Mouse (Mus musculus): ENCODE data around the gene Vps26a. TPM values are rescaled to one million over a fixed set of nuclear protein-coding genes. Genes with fewer than 3 reads are reported as not detected.

Vps26a gene
- polyA plus RNA-seq, 1 experiment, result 5.6 TPM

DNA sequence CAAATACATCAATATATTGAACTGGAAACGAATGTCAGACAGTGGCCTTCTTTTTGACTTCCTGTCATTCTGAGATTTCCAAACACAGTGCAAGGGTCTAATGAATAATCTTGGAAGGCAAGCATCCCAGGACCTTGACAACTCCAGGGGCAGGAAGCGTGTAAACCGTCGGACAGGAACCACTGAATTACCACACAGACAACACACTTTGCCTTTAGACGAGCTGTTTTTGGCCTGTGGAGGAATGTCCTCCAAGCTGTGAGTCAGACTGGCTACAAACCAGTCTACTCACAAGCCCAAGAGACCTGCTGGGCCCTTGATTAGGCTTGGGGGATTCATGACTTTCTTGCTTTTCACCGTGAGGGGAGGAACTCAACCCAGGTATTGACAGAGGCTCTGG is 66.2 kb downstream of the Vps26a start:
- WGBS, result 63% methylated on average over 6 of the region's 6 CpGs
- H3K4me3 ChIP-seq (ENCODE audit: extremely low read depth, insufficient read depth, insufficient read length), result no peak overlapping the region
- no peak for DNase-seq (ENCODE audit: low read depth in 1 of 2, low spot score in 2 of 2)
- H3K4me1 ChIP-seq (ENCODE audit: control insufficient read depth, insufficient read depth, insufficient read length), result no peaks in the 10 kb centered on the region
- no peaks in the 10 kb centered on the region for H3K36me3 ChIP-seq (ENCODE audit: control insufficient read depth, insufficient read depth, low read length)
- H3K27ac ChIP-seq (ENCODE audit: insufficient read depth, low read length), result no peak overlapping the region
- no peak for TF ChIP-seq CTCF (IDR thresholded peaks at IDR 0.05; ENCODE audit: extremely low read depth, insufficient read depth, insufficient read length, insufficient replicate concordance)
- no peak for TF ChIP-seq POLR2A (IDR thresholded peaks at IDR 0.05; ENCODE audit: low read depth, low read length)
- H3K27me3 ChIP-seq (ENCODE audit: control insufficient read depth, insufficient read depth, low read length), result no peaks in the 10 kb centered on the region

DNA sequence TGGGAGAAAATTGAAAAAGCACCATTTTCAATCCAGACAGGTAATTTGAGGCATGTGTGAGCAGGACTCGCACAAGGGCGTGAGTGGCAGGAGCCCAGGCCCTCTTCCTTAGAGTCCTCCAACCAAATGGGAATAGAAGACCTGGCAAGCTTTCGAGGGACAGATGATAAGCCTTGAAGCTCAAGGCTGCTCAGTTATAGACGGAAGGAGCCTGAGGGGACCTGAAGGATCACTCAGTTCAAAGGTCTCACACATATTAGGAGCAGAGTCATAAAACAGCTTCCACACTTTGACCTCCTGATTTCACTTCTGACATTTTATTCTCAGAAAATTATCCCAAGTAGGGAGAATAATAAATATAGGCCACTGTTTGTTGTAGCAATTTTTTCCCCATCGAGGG is 67.2 kb downstream of the Vps26a start:
- Histone ChIP-seq H3K27ac (ENCODE audit: insufficient read depth, low read length) (no peak overlapping the region), H3K4me3 (ENCODE audit: extremely low read depth, insufficient read depth, insufficient read length) (no peak overlapping the region), H3K36me3 (ENCODE audit: control insufficient read depth, insufficient read depth, low read length) (no peaks in the 10 kb centered on the region), H3K4me1 (ENCODE audit: control insufficient read depth, insufficient read depth, insufficient read length) (no peaks in the 10 kb centered on the region), H3K27me3 (ENCODE audit: control insufficient read depth, insufficient read depth, low read length) (no peaks in the 10 kb centered on the region)
- WGBS, result 89% methylated on average over 5 of the region's 5 CpGs
- no peak for TF ChIP-seq CTCF (IDR thresholded peaks at IDR 0.05; ENCODE audit: extremely low read depth, insufficient read depth, insufficient read length, insufficient replicate concordance)
- no peak for TF ChIP-seq POLR2A (IDR thresholded peaks at IDR 0.05; ENCODE audit: low read depth, low read length)
- no peak for DNase-seq (ENCODE audit: low read depth in 1 of 2, low spot score in 2 of 2)

DNA sequence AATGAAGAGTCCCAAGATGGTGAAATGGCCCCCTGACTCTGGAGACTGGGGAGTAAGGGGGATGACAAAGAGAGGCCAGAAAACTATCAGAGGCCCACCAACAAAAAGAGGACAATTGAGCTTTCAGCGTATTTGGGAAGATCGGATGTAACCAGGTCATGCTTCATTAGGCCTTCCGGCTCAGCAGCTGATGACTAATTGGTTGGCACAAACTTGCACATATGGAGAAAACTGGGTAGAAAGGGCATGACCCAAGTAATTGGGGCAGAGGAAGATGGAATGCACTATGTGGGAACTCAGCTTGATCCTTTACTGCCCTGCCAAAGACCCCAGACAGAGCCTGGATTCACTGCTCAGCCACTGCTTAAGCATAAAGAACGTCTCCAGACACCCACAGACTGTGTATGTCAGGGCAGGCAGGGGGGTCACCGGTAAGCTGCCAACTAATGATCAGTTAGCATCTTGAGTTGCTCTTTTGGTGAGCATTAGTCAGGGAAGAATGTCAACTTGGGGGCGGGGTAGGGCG is 67.7 kb downstream of the Vps26a start:
- no peak overlapping the region for H3K27ac ChIP-seq (ENCODE audit: insufficient read depth, low read length)
- DNase-seq (ENCODE audit: low read depth in 1 of 2, low spot score in 2 of 2), result no peak
- no peaks in the 10 kb centered on the region for H3K4me1 ChIP-seq (ENCODE audit: control insufficient read depth, insufficient read depth, insufficient read length)
- TF ChIP-seq POLR2A (IDR thresholded peaks at IDR 0.05; ENCODE audit: low read depth, low read length) (no peak), CTCF (IDR thresholded peaks at IDR 0.05; ENCODE audit: extremely low read depth, insufficient read depth, insufficient read length, insufficient replicate concordance) (no peak)
- H3K4me3 ChIP-seq (ENCODE audit: extremely low read depth, insufficient read depth, insufficient read length), result no peak overlapping the region
- 87% methylated on average over 7 of the region's 7 CpGs for WGBS
- H3K27me3 ChIP-seq (ENCODE audit: control insufficient read depth, insufficient read depth, low read length), result no peaks in the 10 kb centered on the region
- H3K36me3 ChIP-seq (ENCODE audit: control insufficient read depth, insufficient read depth, low read length), result no peaks in the 10 kb centered on the region

DNA sequence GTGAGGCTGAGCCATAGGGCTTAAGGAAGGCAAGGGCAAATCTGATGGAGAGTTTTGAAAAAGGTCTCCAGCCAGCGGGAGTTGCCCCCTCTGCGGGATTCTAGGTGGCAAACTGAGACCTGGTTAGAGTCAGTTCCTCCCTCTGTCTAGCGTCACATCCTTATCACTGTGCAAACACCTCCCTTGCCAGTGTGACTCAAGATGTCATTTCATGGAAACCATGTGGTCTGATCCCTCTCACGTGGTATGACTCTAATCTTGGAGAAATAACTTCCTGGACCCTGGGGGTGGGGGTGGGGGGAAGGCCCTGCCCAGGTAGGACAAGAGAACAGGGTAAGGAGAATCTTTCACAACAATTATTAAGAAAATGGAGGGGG is 73.0 kb downstream of the Vps26a start:
- Histone ChIP-seq H3K4me3 (ENCODE audit: extremely low read depth, insufficient read depth, insufficient read length) (no peak overlapping the region), H3K27ac (ENCODE audit: insufficient read depth, low read length) (no peak overlapping the region), H3K4me1 (ENCODE audit: control insufficient read depth, insufficient read depth, insufficient read length) (no peaks in the 10 kb centered on the region), H3K36me3 (ENCODE audit: control insufficient read depth, insufficient read depth, low read length) (no peaks in the 10 kb centered on the region), H3K27me3 (ENCODE audit: control insufficient read depth, insufficient read depth, low read length) (no peaks in the 10 kb centered on the region)
- DNase-seq (ENCODE audit: low read depth in 1 of 2, low spot score in 2 of 2), result no peak
- TF ChIP-seq CTCF (IDR thresholded peaks at IDR 0.05; ENCODE audit: extremely low read depth, insufficient read depth, insufficient read length, insufficient replicate concordance), result no peak
- no peak for TF ChIP-seq POLR2A (IDR thresholded peaks at IDR 0.05; ENCODE audit: low read depth, low read length)
- WGBS, result 51% methylated on average over 4 of the region's 4 CpGs

DNA sequence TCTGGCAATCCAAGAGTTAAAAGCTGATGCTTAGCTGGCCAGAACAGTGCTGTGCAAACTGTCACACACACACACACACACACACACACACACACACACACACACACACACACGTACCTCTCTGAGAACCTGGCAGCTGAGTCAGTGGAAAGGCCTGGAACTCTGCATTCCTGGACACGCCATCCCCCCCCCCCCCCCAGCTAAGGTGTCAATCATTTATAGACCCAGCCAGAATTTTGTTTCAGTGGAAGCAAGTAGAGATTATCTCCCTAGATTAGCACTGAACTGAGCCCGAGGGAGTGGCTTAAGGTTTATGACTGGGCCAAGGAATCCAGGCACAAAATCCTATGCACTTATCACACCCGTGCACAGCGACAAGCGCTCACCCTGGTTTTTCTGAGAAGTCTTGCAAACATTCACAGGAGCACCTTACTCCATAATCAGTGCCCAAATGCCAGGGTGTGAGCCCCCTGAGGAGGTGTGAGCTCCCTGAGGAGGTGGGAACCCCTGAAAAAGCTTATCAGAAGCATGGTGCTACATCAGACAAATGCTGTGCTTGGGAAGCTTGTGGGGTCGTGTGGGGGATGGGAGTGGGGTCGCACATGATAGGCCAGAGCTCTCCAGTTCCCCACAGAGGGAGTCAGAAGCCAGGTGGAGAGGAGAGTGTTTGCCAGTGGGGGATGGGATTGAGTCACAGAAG is 73.5 kb downstream of the Vps26a start:
- no peaks in the 10 kb centered on the region for H3K36me3 ChIP-seq (ENCODE audit: control insufficient read depth, insufficient read depth, low read length)
- H3K4me1 ChIP-seq (ENCODE audit: control insufficient read depth, insufficient read depth, insufficient read length), result no peaks in the 10 kb centered on the region
- no peak overlapping the region for H3K27ac ChIP-seq (ENCODE audit: insufficient read depth, low read length)
- no peaks in the 10 kb centered on the region for H3K27me3 ChIP-seq (ENCODE audit: control insufficient read depth, insufficient read depth, low read length)
- no peak for DNase-seq (ENCODE audit: low read depth in 1 of 2, low spot score in 2 of 2)
- TF ChIP-seq CTCF (IDR thresholded peaks at IDR 0.05; ENCODE audit: extremely low read depth, insufficient read depth, insufficient read length, insufficient replicate concordance) (no peak), POLR2A (IDR thresholded peaks at IDR 0.05; ENCODE audit: low read depth, low read length) (no peak)
- H3K4me3 ChIP-seq (ENCODE audit: extremely low read depth, insufficient read depth, insufficient read length), result no peak overlapping the region
- 49% methylated on average over 8 of the region's 8 CpGs for WGBS

DNA sequence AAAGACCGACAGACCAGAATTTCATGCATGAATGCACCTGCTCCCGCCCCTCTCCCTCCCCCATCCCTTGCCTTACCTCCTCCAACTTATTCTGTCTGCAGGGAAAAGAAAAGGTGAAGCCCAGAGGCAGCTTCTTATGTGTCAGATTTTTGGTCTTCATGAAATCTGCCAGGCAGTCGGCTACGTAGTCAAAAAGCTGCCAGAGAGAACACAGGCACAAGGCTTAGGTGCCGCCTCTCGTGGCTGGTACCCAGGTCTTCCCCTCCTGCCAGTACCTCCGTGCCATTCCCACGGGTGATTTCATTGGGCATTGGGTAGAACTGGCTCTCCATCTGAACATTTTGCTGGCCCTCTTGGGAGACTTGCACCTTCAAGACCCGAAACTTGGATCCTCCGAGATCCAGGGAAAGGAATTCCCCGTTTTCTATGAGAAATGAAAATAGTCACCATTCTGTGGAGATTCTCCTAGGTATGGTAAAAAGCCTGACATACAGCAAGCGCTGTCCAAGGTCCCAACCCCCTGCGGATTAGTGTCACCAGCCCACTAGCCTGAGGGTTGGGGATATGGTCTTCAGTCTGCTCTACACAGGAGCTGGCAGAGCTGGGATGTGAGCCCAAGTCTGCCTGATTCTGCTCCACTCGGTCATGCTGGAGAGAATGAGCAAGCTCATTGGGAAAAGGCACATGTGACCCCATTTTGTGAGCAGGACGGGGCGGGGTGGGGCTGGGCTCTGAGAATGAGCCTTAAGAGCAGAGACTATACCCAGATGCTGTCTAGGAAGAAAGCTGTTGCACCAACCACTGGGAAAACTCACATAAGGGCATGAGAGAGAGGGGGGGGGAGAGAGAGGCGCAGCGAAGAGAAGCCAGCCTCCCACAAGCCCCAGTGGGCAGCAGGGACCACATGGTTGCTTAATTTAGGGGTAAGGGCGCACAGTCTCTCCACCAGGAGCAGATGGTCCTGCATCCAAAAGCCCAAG is 74.9 kb downstream of the Vps26a start:
- no peaks in the 10 kb centered on the region for H3K27me3 ChIP-seq (ENCODE audit: control insufficient read depth, insufficient read depth, low read length)
- no peaks in the 10 kb centered on the region for H3K4me1 ChIP-seq (ENCODE audit: control insufficient read depth, insufficient read depth, insufficient read length)
- H3K36me3 ChIP-seq (ENCODE audit: control insufficient read depth, insufficient read depth, low read length), result no peaks in the 10 kb centered on the region
- 72% methylated on average over 19 of the region's 19 CpGs for WGBS
- DNase-seq (ENCODE audit: low read depth in 1 of 2, low spot score in 2 of 2), result no peak
- H3K4me3 ChIP-seq (ENCODE audit: extremely low read depth, insufficient read depth, insufficient read length), result no peak overlapping the region
- TF ChIP-seq CTCF (IDR thresholded peaks at IDR 0.05; ENCODE audit: extremely low read depth, insufficient read depth, insufficient read length, insufficient replicate concordance), result no peak
- no peak for TF ChIP-seq POLR2A (IDR thresholded peaks at IDR 0.05; ENCODE audit: low read depth, low read length)
- H3K27ac ChIP-seq (ENCODE audit: insufficient read depth, low read length), result no peak overlapping the region

Data from spleen, adult 2 months (tissue).